Mouse (Mus musculus): ENCODE results near the gene Mylpf.

- TF ChIP-seq CTCF (IDR thresholded peaks at IDR 0.05; ENCODE audit: low read depth), result no peak
- no peak for TF ChIP-seq EP300 (IDR thresholded peaks at IDR 0.05; ENCODE audit: low read depth)
Measured at GRCm38 (mm10) chr7:127255008-127255407, 46.3 kb downstream of the Mylpf start.

Data from heart, postnatal 0 days (tissue).